Mouse (Mus musculus): Measurements from ENCODE around the gene Dapk2.

The Dapk2 gene

GRCm38 (mm10) chr9:66157958-66158830, at the start of gene Dapk2:
Dapk2 (plus strand) TSS chr9:66158223.
- DNase-seq (ENCODE audit: low read depth): no peak

GRCm38 (mm10) chr9:66109574-66109973, 48.4 kb upstream of the Dapk2 start:
- no peak for DNase-seq (ENCODE audit: low read depth)

- DNase-seq (ENCODE audit: low read depth): no peak
Measured at GRCm38 (mm10) chr9:66110126-66110525, 47.9 kb upstream of the Dapk2 start.

GRCm38 (mm10) chr9:66110611-66111379, 47.2 kb upstream of the Dapk2 start:
- no peak for DNase-seq (ENCODE audit: low read depth)

GRCm38 (mm10) chr9:66114341-66114740, 43.7 kb upstream of the Dapk2 start:
- peak; percentile 83 for DNase-seq (ENCODE audit: low read depth)

GRCm38 (mm10) chr9:66116890-66117289, 41.1 kb upstream of the Dapk2 start:
- peak; percentile 41 for DNase-seq (ENCODE audit: low read depth)

- no peak for DNase-seq (ENCODE audit: low read depth)
Measured at GRCm38 (mm10) chr9:66119498-66119897, 38.5 kb upstream of the Dapk2 start.

GRCm38 (mm10) chr9:66120106-66120505, 37.9 kb upstream of the Dapk2 start:
- no peak for DNase-seq (ENCODE audit: low read depth)

- no peak for DNase-seq (ENCODE audit: low read depth)
Measured at GRCm38 (mm10) chr9:66120945-66121344, 37.1 kb upstream of the Dapk2 start.

GRCm38 (mm10) chr9:66121421-66121820, 36.6 kb upstream of the Dapk2 start:
- DNase-seq (ENCODE audit: low read depth): no peak

GRCm38 (mm10) chr9:66123648-66124047, 34.4 kb upstream of the Dapk2 start:
- no peak for DNase-seq (ENCODE audit: low read depth)

- DNase-seq (ENCODE audit: low read depth): peak; percentile 68
Measured at GRCm38 (mm10) chr9:66124111-66124531, 33.9 kb upstream of the Dapk2 start.

- peak; percentile 99 for DNase-seq (ENCODE audit: low read depth)
Measured at GRCm38 (mm10) chr9:66124681-66125542, 33.1 kb upstream of the Dapk2 start.

- DNase-seq (ENCODE audit: low read depth): peak; percentile 66
Measured at GRCm38 (mm10) chr9:66125543-66126455, 32.2 kb upstream of the Dapk2 start.

- peak; percentile 100 for DNase-seq (ENCODE audit: low read depth)
Measured at GRCm38 (mm10) chr9:66126456-66127192, 31.4 kb upstream of the Dapk2 start, which contains the start of the genes Snx1 and Ciao2a. Snx1 (minus strand) TSS chr9:66126587. Ciao2a (plus strand) TSS chr9:66126611.

- DNase-seq (ENCODE audit: low read depth): peak; percentile 71
Measured at GRCm38 (mm10) chr9:66127193-66127546, 30.9 kb upstream of the Dapk2 start.

GRCm38 (mm10) chr9:66127884-66128283, 30.1 kb upstream of the Dapk2 start:
- no peak for DNase-seq (ENCODE audit: low read depth)

GRCm38 (mm10) chr9:66131466-66131865, 26.6 kb upstream of the Dapk2 start:
- peak; percentile 84 for DNase-seq (ENCODE audit: low read depth)

- peak; percentile 56 for DNase-seq (ENCODE audit: low read depth)
Measured at GRCm38 (mm10) chr9:66135967-66136366, 22.1 kb upstream of the Dapk2 start.

- DNase-seq (ENCODE audit: low read depth): no peak
Measured at GRCm38 (mm10) chr9:66138193-66138592, 19.8 kb upstream of the Dapk2 start.
